22 mouse cellular contexts compared by ENCODE assay signal in genomic region chr2:56997500-56997899, GRCm38 (mm10).
A peak's percentile ranks its signal among the peaks of the same experiment; 100 is the strongest.
DNase-seq lines count a peak whose midpoint lies in the region; ATAC-seq and TF ChIP-seq lines count a peak whose summit lies in the region.
"Had no signal": no experiment of that assay in that cellular context is flagged by ENCODE, and none has a peak within 500 bp of the region (broad histone marks: within the 10 kb centered on the region; RNA-seq: fewer than 3 reads in every experiment).

No protein-coding gene starts in this region.

- no peak overlapping the region for H3K4me2 ChIP-seq in hindbrain, embryonic 16.5 days (ENCODE audit: low read length)
- H3K4me2 ChIP-seq in hindbrain, embryonic 12.5 days (replicated peaks) = no peak overlapping the region
- no peak overlapping the region for H3K4me2 ChIP-seq in heart, postnatal 0 days (ENCODE audit: low read depth, low read length)
- H3K4me2 ChIP-seq: limb, embryonic 13.5 days; lung, embryonic 15.5 days; midbrain, embryonic 13.5 days had no signal

- no peak overlapping the region for H3K9ac ChIP-seq in hindbrain, embryonic 16.5 days (ENCODE audit: low read depth, low read length)
- no peak overlapping the region for H3K9ac ChIP-seq in hindbrain, embryonic 12.5 days
- no peak overlapping the region for H3K9ac ChIP-seq in heart, postnatal 0 days (replicated peaks; ENCODE audit: low read depth, low read length)
- H3K9ac ChIP-seq: embryonic facial prominence, embryonic 12.5 days; limb, embryonic 13.5 days; liver, embryonic 14.5 days; lung, embryonic 15.5 days; midbrain, embryonic 13.5 days had no signal

- no peak overlapping the region for H3K27ac ChIP-seq in hindbrain, embryonic 16.5 days (ENCODE audit: low read depth, low read length)
- H3K27ac ChIP-seq in hindbrain, embryonic 12.5 days = no peak overlapping the region
- peak overlapping the region; percentile 16; the same call in 1 of the 2 replicates for H3K27ac ChIP-seq in heart, postnatal 0 days (ENCODE audit: low read depth)
- H3K27ac ChIP-seq: embryonic facial prominence, embryonic 12.5 days; kidney, postnatal 0 days; limb, embryonic 13.5 days; liver, embryonic 14.5 days; lung, embryonic 15.5 days; macrophage; midbrain, embryonic 13.5 days had no signal

- H3K36me3 ChIP-seq in hindbrain, embryonic 16.5 days (ENCODE audit: control insufficient read depth, insufficient read depth, low read length) = no peaks in the 10 kb centered on the region
- no peaks in the 10 kb centered on the region for H3K36me3 ChIP-seq in hindbrain, embryonic 12.5 days
- no peaks in the 10 kb centered on the region for H3K36me3 ChIP-seq in heart, postnatal 0 days (replicated peaks; ENCODE audit: control insufficient read depth, insufficient read depth, low read length)
- H3K36me3 ChIP-seq: embryonic facial prominence, embryonic 12.5 days; limb, embryonic 13.5 days; lung, embryonic 15.5 days; midbrain, embryonic 13.5 days had no signal

- intact Hi-C loops in heart, postnatal 36 days (cut with DNase I) = no loop called here

- H3K27me3 ChIP-seq in hindbrain, embryonic 16.5 days (replicated peaks; ENCODE audit: control insufficient read depth, insufficient read depth, low read length) = no peaks in the 10 kb centered on the region
- no peaks in the 10 kb centered on the region for H3K27me3 ChIP-seq in hindbrain, embryonic 12.5 days
- H3K27me3 ChIP-seq in heart, postnatal 0 days (ENCODE audit: control insufficient read depth, insufficient read depth, low read length) = no peaks in the 10 kb centered on the region
- H3K27me3 ChIP-seq: embryonic facial prominence, embryonic 12.5 days; limb, embryonic 13.5 days; lung, embryonic 15.5 days; midbrain, embryonic 13.5 days had no signal

- no peak for TF ChIP-seq CTCF in heart, postnatal 0 days (IDR thresholded peaks at IDR 0.05; ENCODE audit: low read depth)

- H3K9me3 ChIP-seq in hindbrain, embryonic 16.5 days (ENCODE audit: control insufficient read depth, low read length) = no peaks in the 10 kb centered on the region
- H3K9me3 ChIP-seq in hindbrain, embryonic 12.5 days (replicated peaks) = no peaks in the 10 kb centered on the region
- no peaks in the 10 kb centered on the region for H3K9me3 ChIP-seq in heart, postnatal 0 days (replicated peaks; ENCODE audit: control insufficient read depth, low read length)
- H3K9me3 ChIP-seq: embryonic facial prominence, embryonic 12.5 days; limb, embryonic 13.5 days; lung, embryonic 15.5 days; midbrain, embryonic 13.5 days had no signal

- H3K4me1 ChIP-seq in hindbrain, embryonic 16.5 days (ENCODE audit: control insufficient read depth, insufficient read depth, low read depth, low read length) = no peaks in the 10 kb centered on the region
- H3K4me1 ChIP-seq in hindbrain, embryonic 12.5 days = no peaks in the 10 kb centered on the region
- H3K4me1 ChIP-seq in heart, postnatal 0 days (ENCODE audit: control insufficient read depth, insufficient read depth) = no peaks in the 10 kb centered on the region
- H3K4me1 ChIP-seq: embryonic facial prominence, embryonic 12.5 days; limb, embryonic 13.5 days; lung, embryonic 15.5 days; midbrain, embryonic 13.5 days had no signal

- no peak for TF ChIP-seq EP300 in heart, postnatal 0 days (IDR thresholded peaks at IDR 0.05; ENCODE audit: low read depth)

- peak; percentile 22 for DNase-seq in heart, adult 11 months
- no peak for DNase-seq in heart, postnatal 36 days
- peak; percentile 1 for DNase-seq in embryo, embryonic 9.5 days (ENCODE audit: extremely low spot score)
- DNase-seq in heart, postnatal 0 days (ENCODE audit: low spot score) = peak; percentile 72
- no peak for DNase-seq in neural tube, embryonic 10.5 days (ENCODE audit: extremely low spot score, low spot score)
- DNase-seq in gastrocnemius, adult 18-20 months (ENCODE audit: low spot score) = no peak
- DNase-seq: adrenal gland, adult 2 months; cerebellum, adult 11 months; cerebellum, postnatal 14 days; kidney, adult 11 months; right cerebral cortex, postnatal 14 days; thymus, postnatal 36 days had no signal

- WGBS in hindbrain, embryonic 16.5 days = 77% methylated on average over 10 of the region's 10 CpGs
- WGBS in hindbrain, embryonic 12.5 days = 79% methylated on average over 10 of the region's 10 CpGs
- 34% methylated on average over 10 of the region's 10 CpGs for WGBS in heart, postnatal 0 days

- peak; percentile 48 for ATAC-seq in hindbrain, embryonic 16.5 days
- no peak for ATAC-seq in hindbrain, embryonic 12.5 days (ENCODE audit: low FRiP score)
- ATAC-seq in heart, postnatal 0 days (ENCODE audit: insufficient read depth, low read depth) = peak; percentile 83; the same call in 1 of the 2 replicates
- ATAC-seq: forebrain, embryonic 16.5 days; midbrain, embryonic 13.5 days had no signal

- H3K4me3 ChIP-seq in hindbrain, embryonic 16.5 days (ENCODE audit: low read length) = no peak overlapping the region
- H3K4me3 ChIP-seq in hindbrain, embryonic 12.5 days = no peak overlapping the region
- H3K4me3 ChIP-seq in heart, postnatal 0 days (ENCODE audit: low read depth, low read length) = no peak overlapping the region
- H3K4me3 ChIP-seq: embryonic facial prominence, embryonic 12.5 days; limb, embryonic 13.5 days; lung, embryonic 15.5 days; midbrain, embryonic 13.5 days had no signal

Comparison
In these comparisons a context has a peak if more than half of its experiments do, and no peak if none do; other contexts are left out.
1. DNase-seq: peak in heart, adult 11 months (single experiment), embryo, embryonic 9.5 days (single experiment) and heart, postnatal 0 days (single experiment); none in heart, postnatal 36 days (0 of 2), neural tube, embryonic 10.5 days (single experiment) and gastrocnemius, adult 18-20 months (single experiment).